Mouse (Mus musculus) ES-E14 (cell line): ENCODE measurements around the gene Gper1. TPM values are rescaled to one million over a fixed set of nuclear protein-coding genes. Genes with fewer than 3 reads are reported as not detected.

Source experiments
- DNase-seq: peaks from one replicate; pipeline ENCODE4 v3.0.0-alpha.2; 2013; ENCODE audit warnings: low read depth, low spot score
- H3K27ac ChIP-seq: 2 replicates; pipeline ENCODE4 v1.5.1; 2012; ENCODE audit warnings: low read depth, mild to moderate bottlenecking, low read length, moderate library complexity, mixed read lengths; ENCODE audit not compliant: poor library complexity, insufficient read depth, severe bottlenecking
- H3K36me3 ChIP-seq: 2 replicates; pipeline ENCODE4 v1.6.1; 2012; ENCODE audit warnings: mild to moderate bottlenecking, low read length, moderate library complexity, mixed read lengths; ENCODE audit not compliant: control insufficient read depth, poor library complexity, insufficient read depth, severe bottlenecking
- H3K4me1 ChIP-seq, 2 experiments: fragments of 150-350 bp in 1 of 2; sonication (generic) in 1 of 2; 2 replicates each; pipeline ENCODE4 v1.6.1; 2012; ENCODE audit warnings: low read length in 2 of 2, mild to moderate bottlenecking in 1 of 2, mixed read lengths in 1 of 2; ENCODE audit not compliant: control insufficient read depth in 2 of 2, insufficient read depth in 2 of 2, poor library complexity in 1 of 2
- H3K4me3 ChIP-seq, 2 experiments: fragments of 150-350 bp in 1 of 2; sonication (generic) in 1 of 2; 2 replicates each; pipeline ENCODE4 v1.5.1; 2012; ENCODE audit warnings: low read length in 2 of 2, low read depth in 1 of 2, mild to moderate bottlenecking in 1 of 2, mixed read lengths in 1 of 2; ENCODE audit not compliant: insufficient read depth in 1 of 2, poor library complexity in 1 of 2, severe bottlenecking in 1 of 2
- H3K9ac ChIP-seq: 2 replicates; pipeline ENCODE4 v1.6.1; 2012; ENCODE audit warnings: low read depth, mild to moderate bottlenecking, low read length, mixed read lengths; ENCODE audit not compliant: poor library complexity, insufficient read depth, severe bottlenecking
- H3K9me3 ChIP-seq: fragments of 150-350 bp; sonication (generic); 2 replicates; pipeline ENCODE4 v1.6.1; 2012; ENCODE audit warnings: low read depth, mild to moderate bottlenecking, low read length; ENCODE audit not compliant: control insufficient read depth, insufficient read depth
- CHD2 ChIP-seq: IDR thresholded peaks from 2 replicates; pipeline ENCODE4 v1.6.1; 2014; ENCODE audit warnings: mild to moderate bottlenecking, low read depth, low read length, inconsistent platforms
- HCFC1 ChIP-seq: IDR thresholded peaks from 2 replicates; pipeline ENCODE4 v1.6.1; 2012; ENCODE audit warnings: low read length, inconsistent platforms, borderline replicate concordance; ENCODE audit not compliant: insufficient read depth
- MAFK ChIP-seq: IDR thresholded peaks from 2 replicates; pipeline ENCODE4 v1.6.1; 2014; ENCODE audit warnings: mild to moderate bottlenecking, low read depth, low read length, inconsistent platforms; ENCODE audit not compliant: insufficient read depth
- ZC3H11A ChIP-seq: IDR thresholded peaks from 2 replicates; pipeline ENCODE4 v1.6.1; 2012; ENCODE audit warnings: low read depth, mild to moderate bottlenecking, inconsistent platforms, low read length, borderline replicate concordance
- ZNF384 ChIP-seq: IDR thresholded peaks from 2 replicates; pipeline ENCODE4 v1.6.1; 2012; ENCODE audit warnings: low read depth, low read length, inconsistent platforms
- in situ Hi-C, 2 experiments: fragments of 600-800 bp; cut with MboI; formaldehyde crosslinking; loops; one replicate each; pipeline ENCODE4 v1.15.1; 2025; ENCODE audit warnings: low sequenced_read_pairs in 2 of 2, inconsistent platforms in 1 of 2; ENCODE audit not compliant: unreplicated experiment in 2 of 2
- total RNA-seq: library from RNA; depleted of rRNA; stranded (reverse); fragments of 300-350 nt; gene quantifications from 2 replicates; pipeline ENCODE4 v1.2.3, GENCODE M21; 2012

The Gper1 gene
- total RNA-seq, 1 experiment, result 0.27 TPM

GRCm38 (mm10) chr5:139393197-139393588, 29.8 kb upstream of the Gper1 start:
- in situ Hi-C loops, result no loop called here
- Histone ChIP-seq H3K36me3 (no peaks in the 10 kb centered on the region; the same call in 1 of the 2 replicates), H3K9me3 (no peaks in the 10 kb centered on the region), H3K4me3 (no peak overlapping the region), H3K27ac (no peak overlapping the region), H3K9ac (no peak overlapping the region), H3K4me1 (peaks cover 0 to 4% of the 10 kb centered on the region in 2 experiments; a peak in 1 of 4 replicates)
- TF ChIP-seq MAFK (no peak), ZNF384 (no peak), CHD2 (no peak), HCFC1 (no peak), ZC3H11A (no peak)
- DNase-seq, result no peak

- no peaks in the 10 kb centered on the region; the same call in 1 of the 2 replicates for H3K36me3 ChIP-seq
- in situ Hi-C loops, result no loop called here
These were observed 28.6 kb upstream of the Gper1 start for GRCm38 (mm10) chr5:139394399-139394798.

GRCm38 (mm10) chr5:139395528-139395927, 27.4 kb upstream of the Gper1 start:
- H3K4me3 ChIP-seq, result no peak overlapping the region
- in situ Hi-C loops, result no loop called here
- no peak for DNase-seq
- H3K27ac ChIP-seq, result no peak overlapping the region
- no peak overlapping the region for H3K9ac ChIP-seq
- H3K9me3 ChIP-seq, result no peaks in the 10 kb centered on the region
- TF ChIP-seq ZNF384, result no peak
- TF ChIP-seq ZC3H11A, result no peak
- TF ChIP-seq MAFK, result no peak
- no peak for TF ChIP-seq HCFC1
- no peak for TF ChIP-seq CHD2
- peaks cover 0 to 4% of the 10 kb centered on the region in 2 experiments; a peak in 1 of 4 replicates for H3K4me1 ChIP-seq
- no peaks in the 10 kb centered on the region; the same call in 1 of the 2 replicates for H3K36me3 ChIP-seq

More at GRCm38 (mm10) chr5:139394399-139394798, 28.6 kb upstream of the Gper1 start:
- H3K27ac ChIP-seq, result no peak overlapping the region
- H3K4me1 ChIP-seq, result peaks cover 0 to 4% of the 10 kb centered on the region in 2 experiments; a peak in 1 of 4 replicates
- H3K9ac ChIP-seq, result no peak overlapping the region
- no peak overlapping the region for H3K4me3 ChIP-seq
- H3K9me3 ChIP-seq, result no peaks in the 10 kb centered on the region
- no peak for DNase-seq
- TF ChIP-seq ZC3H11A, result no peak
- TF ChIP-seq HCFC1, result no peak
- TF ChIP-seq ZNF384, result no peak
- no peak for TF ChIP-seq CHD2
- TF ChIP-seq MAFK, result no peak

- H3K9ac ChIP-seq, result no peak overlapping the region
- no peaks in the 10 kb centered on the region for H3K36me3 ChIP-seq
- in situ Hi-C loops, result no loop called here
- no peak for DNase-seq
- no peak for TF ChIP-seq MAFK
- no peak for TF ChIP-seq HCFC1
- TF ChIP-seq CHD2, result no peak
- TF ChIP-seq ZC3H11A, result no peak
- TF ChIP-seq ZNF384, result no peak
- no peak overlapping the region for H3K27ac ChIP-seq
- no peaks in the 10 kb centered on the region for H3K9me3 ChIP-seq
- peaks cover 0 to 2% of the 10 kb centered on the region in 2 experiments; a peak in 1 of 4 replicates for H3K4me1 ChIP-seq
- H3K4me3 ChIP-seq, result no peak overlapping the region
These were observed 25.5 kb upstream of the Gper1 start for GRCm38 (mm10) chr5:139397359-139397916.
